Mouse (Mus musculus) heart, embryonic 14.5 days (tissue): ENCODE measurements around the gene Gm49384. TPM values are rescaled to one million over a fixed set of nuclear protein-coding genes. Genes with fewer than 3 reads are reported as not detected.
A peak's percentile ranks its signal among the peaks of the same experiment; 100 is the strongest.
"Not testable (repeated sequence)": the region's sequence is repeated elsewhere in the genome, so short reads cannot be mapped to it uniquely, and the experiment has no call there.

Experiments used
- ATAC-seq: fragments of 200-750 bp; cut with Nextera tagmentation; 2 replicates; pipeline ENCODE4 v1.8.0; 2017; ENCODE audit warnings: low read depth, moderate TSS enrichment; ENCODE audit not compliant: insufficient number of reproducible peaks, insufficient read depth, low FRiP score
- H3K27ac ChIP-seq, 2 experiments: fragments of 200-500 bp in 1 of 2; fragments of 300-500 bp in 1 of 2; sonication (generic) in 1 of 2; replicated peaks in 1 of 2; 2 replicates each; pipeline ENCODE4 v1.5.1; 2012 to 2014; ENCODE audit warnings: low read depth in 2 of 2, low read length in 2 of 2, control low read depth in 1 of 2, mild to moderate bottlenecking in 1 of 2, mixed read lengths in 1 of 2; ENCODE audit not compliant: control insufficient read depth in 1 of 2, insufficient read depth in 1 of 2
- H3K27me3 ChIP-seq: fragments of 300-500 bp; sonication (generic); 2 replicates; pipeline ENCODE4 v1.6.1; 2014; ENCODE audit warnings: mild to moderate bottlenecking, low read length, control low read depth; ENCODE audit not compliant: control insufficient read depth, insufficient read depth
- H3K36me3 ChIP-seq: fragments of 300-500 bp; sonication (generic); 2 replicates; pipeline ENCODE4 v1.6.1; 2014; ENCODE audit warnings: mild to moderate bottlenecking, control low read depth, low read length, mixed read lengths; ENCODE audit not compliant: control insufficient read depth, insufficient read depth
- H3K4me1 ChIP-seq, 2 experiments: fragments of 200-500 bp in 1 of 2; fragments of 300-500 bp in 1 of 2; sonication (generic) in 1 of 2; 2 replicates each; pipeline ENCODE4 v1.6.1; 2012 to 2014; ENCODE audit warnings: low read length in 2 of 2, control low read depth in 1 of 2, mixed read lengths in 1 of 2; ENCODE audit not compliant: control insufficient read depth in 2 of 2, insufficient read depth in 2 of 2
- H3K4me2 ChIP-seq: fragments of 300-500 bp; sonication (generic); 2 replicates; pipeline ENCODE4 v1.6.1; 2014; ENCODE audit warnings: mild to moderate bottlenecking, low read length
- H3K4me3 ChIP-seq, 2 experiments: fragments of 200-500 bp in 1 of 2; fragments of 300-500 bp in 1 of 2; sonication (generic) in 1 of 2; 2 replicates each; pipeline ENCODE4 v1.5.1; 2012 to 2014; ENCODE audit warnings: low read length in 2 of 2, mild to moderate bottlenecking in 2 of 2, control low read depth in 1 of 2, low read depth in 1 of 2, moderate library complexity in 1 of 2; ENCODE audit not compliant: control insufficient read depth in 1 of 2, insufficient read depth in 1 of 2
- H3K9ac ChIP-seq: fragments of 300-500 bp; sonication (generic); 2 replicates; pipeline ENCODE4 v1.6.1; 2014; ENCODE audit warnings: mild to moderate bottlenecking, low read length
- H3K9me3 ChIP-seq: fragments of 300-500 bp; sonication (generic); 2 replicates; pipeline ENCODE4 v1.6.1; 2016; ENCODE audit warnings: low read length, control low read depth; ENCODE audit not compliant: control insufficient read depth
- WGBS: fragments of 180-500 bp; shearing (Covaris S2); extraction: QIAGEN DNeasy Blood & Tissue Kit; methylation state at CpG from one replicate; pipeline ENCODE4 v1.1.7; 2014; 5-methylcytosine and 5-hydroxymethylcytosine counted together
- polyA plus RNA-seq: library from polyadenylated mRNA; unstranded; fragments of >200 nt; fragmentation: Nextera tagmentation; extraction: Ambion mirVana; gene quantifications from 2 replicates; pipeline ENCODE4 v1.2.1, GENCODE M21; 2014

Gene Gm49384
- polyA plus RNA-seq, 1 experiment from 2014 or later = 13.4 TPM

- Histone ChIP-seq H3K4me1 (no peaks in the 10 kb centered on the region), H3K27ac (no peak overlapping the region), H3K4me2 (no peak overlapping the region), H3K27me3 (no peaks in the 10 kb centered on the region), H3K9me3 (no peaks in the 10 kb centered on the region), H3K4me3 (no peak overlapping the region), H3K36me3 (peaks cover 44% of the 10 kb centered on the region), H3K9ac (no peak overlapping the region)
- WGBS = 90% methylated on average over 3 of the region's 3 CpGs
- ATAC-seq = no peak
Observed at GRCm38 (mm10) chr12:69177526-69177925, 26.5 kb downstream of the Gm49384 start.

GRCm38 (mm10) chr12:69175975-69176374, 28.1 kb downstream of the Gm49384 start:
- Histone ChIP-seq H3K4me1 (no peaks in the 10 kb centered on the region), H3K27me3 (no peaks in the 10 kb centered on the region), H3K36me3 (peaks cover 36% of the 10 kb centered on the region), H3K9ac (no peak overlapping the region), H3K27ac (no peak overlapping the region), H3K4me2 (no peak overlapping the region), H3K4me3 (no peak overlapping the region), H3K9me3 (no peaks in the 10 kb centered on the region)
- WGBS = 89% methylated on average over 3 of the region's 3 CpGs
- no peak for ATAC-seq

GRCm38 (mm10) chr12:69171307-69171706, 32.8 kb downstream of the Gm49384 start:
- no peak overlapping the region for H3K9ac ChIP-seq
- H3K4me2 ChIP-seq = no peak overlapping the region
- H3K4me3 ChIP-seq = no peak overlapping the region
- H3K4me1 ChIP-seq = peaks cover 0 to 10% of the 10 kb centered on the region in 2 experiments; a peak in 1 of 4 replicates
- no peaks in the 10 kb centered on the region for H3K9me3 ChIP-seq
- H3K27me3 ChIP-seq = no peaks in the 10 kb centered on the region
- H3K36me3 ChIP-seq = peaks cover 28% of the 10 kb centered on the region
- ATAC-seq = no peak
- H3K27ac ChIP-seq = no peak overlapping the region
- 89% methylated on average over 2 of the region's 2 CpGs for WGBS

- Histone ChIP-seq H3K27ac (peak within 1 kb of the TSS; percentile 66 to 73; a peak in 3 of 4 replicates), H3K9ac (peak within 1 kb of the TSS; percentile 75), H3K36me3 (peaks cover 10% of the 10 kb centered on the region; the same call in 1 of the 2 replicates), H3K27me3 (no peaks in the 10 kb centered on the region), H3K4me1 (peaks cover 0 to 10% of the 10 kb centered on the region in 2 experiments; a peak in 1 of 4 replicates), H3K9me3 (no peaks in the 10 kb centered on the region), H3K4me3 (peak within 1 kb of the TSS; percentile 73 to 75), H3K4me2 (peak within 1 kb of the TSS; percentile 76)
- peak; percentile 87 for ATAC-seq
- WGBS = under 1% methylated on average over 40 of the region's 40 CpGs
Observed at GRCm38 (mm10) chr12:69168461-69169106, 35.5 kb downstream of the Gm49384 start, which contains the start of gene Lrr1. Lrr1 (plus strand) TSS chr12:69168814.

GRCm38 (mm10) chr12:69167656-69168460, 36.2 kb downstream of the Gm49384 start:
- peak overlapping the region; percentile 76 for H3K4me2 ChIP-seq
- peaks cover 0 to 10% of the 10 kb centered on the region in 2 experiments; a peak in 1 of 4 replicates for H3K4me1 ChIP-seq
- ATAC-seq = peak; percentile 23; the same call in 1 of the 2 replicates
- H3K9me3 ChIP-seq = no peaks in the 10 kb centered on the region
- H3K27ac ChIP-seq = peak overlapping the region in 1 of 2 experiments; percentile 66; a peak in 2 of 4 replicates
- peak overlapping the region; percentile 75 for H3K9ac ChIP-seq
- peak overlapping the region; percentile 73 to 75 for H3K4me3 ChIP-seq
- WGBS = 10% methylated on average over 18 of the region's 18 CpGs
- H3K36me3 ChIP-seq = 0 out of 2 replicates have a peak, but pooled peaks cover 5% of the 10 kb centered on the region
- no peaks in the 10 kb centered on the region for H3K27me3 ChIP-seq

GRCm38 (mm10) chr12:69166861-69167581, 37.0 kb downstream of the Gm49384 start:
- not testable (repeated sequence) for H3K4me3 ChIP-seq, H3K9me3 ChIP-seq, H3K27ac ChIP-seq, H3K27me3 ChIP-seq, ATAC-seq, H3K4me2 ChIP-seq, H3K36me3 ChIP-seq, H3K9ac ChIP-seq
- 67% methylated on average over 8 of the region's 8 CpGs for WGBS
- H3K4me1 ChIP-seq = peaks cover 0 to 10% of the 10 kb centered on the region in 2 experiments; a peak in 1 of 4 replicates

GRCm38 (mm10) chr12:69164904-69165303, 39.2 kb downstream of the Gm49384 start:
- no peak overlapping the region for H3K4me2 ChIP-seq
- H3K4me3 ChIP-seq = no peak overlapping the region
- no peaks in the 10 kb centered on the region for H3K9me3 ChIP-seq
- H3K36me3 ChIP-seq = no peaks in the 10 kb centered on the region
- no peak overlapping the region for H3K27ac ChIP-seq
- no peaks in the 10 kb centered on the region for H3K27me3 ChIP-seq
- peaks cover 0 to 10% of the 10 kb centered on the region in 2 experiments; a peak in 1 of 4 replicates for H3K4me1 ChIP-seq
- no peak overlapping the region for H3K9ac ChIP-seq
- no peak for ATAC-seq
- 51% methylated on average over 3 of the region's 3 CpGs for WGBS
